Mouse (Mus musculus): ENCODE measurements around the gene Ccnj. TPM values are rescaled to one million over a fixed set of nuclear protein-coding genes. Genes with fewer than 3 reads are reported as not detected.

The Ccnj gene
- total and polyA plus RNA-seq, 2 experiments, result 1.1 to 3.1 TPM

DNA sequence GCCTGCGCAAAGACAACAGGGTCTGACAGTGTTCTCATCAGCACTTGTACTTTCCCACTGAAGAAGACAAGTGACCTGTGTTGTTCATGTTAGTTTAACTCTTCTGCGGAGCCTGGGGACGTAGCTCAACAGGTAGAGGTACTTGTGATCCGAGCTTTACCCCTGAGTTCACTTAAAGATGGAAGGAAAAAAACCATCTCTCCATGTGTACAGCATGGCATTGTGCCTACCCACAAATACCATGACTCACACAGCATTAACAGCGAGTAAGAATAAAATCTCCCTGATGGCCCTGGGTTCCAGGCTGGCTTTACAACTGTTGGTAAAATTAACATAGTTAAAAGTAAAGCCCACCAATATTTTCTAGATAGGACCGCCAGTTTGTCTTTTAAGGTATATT lies 3.4 kb downstream of the Ccnj start:
- TF ChIP-seq CTCF (IDR thresholded peaks at IDR 0.05; ENCODE audit: low read depth, low read length), result no peak
- no peak for TF ChIP-seq POLR2A (IDR thresholded peaks at IDR 0.05; ENCODE audit: extremely low read depth, insufficient read depth, low read length)
- 95% methylated on average over 6 of the region's 6 CpGs for WGBS
- no peak overlapping the region for H3K27ac ChIP-seq (replicated peaks; ENCODE audit: insufficient read depth, low read depth, low read length)
- no peak for DNase-seq (ENCODE audit: extremely low read depth, low read depth, low spot score)
- peaks cover 20% of the 10 kb centered on the region for H3K36me3 ChIP-seq (ENCODE audit: control insufficient read depth, insufficient read depth, low read length)
- peaks cover 3% of the 10 kb centered on the region; the same call in 1 of the 2 replicates for H3K79me2 ChIP-seq (ENCODE audit: control insufficient read depth, insufficient read depth, low read length)
- H3K4me1 ChIP-seq (ENCODE audit: control insufficient read depth, insufficient read depth, low read length), result peaks cover 3% of the 10 kb centered on the region; the same call in 1 of the 2 replicates
- H3K4me3 ChIP-seq (ENCODE audit: insufficient read depth, low read depth, low read length), result no peak overlapping the region
- no peaks in the 10 kb centered on the region for H3K27me3 ChIP-seq (ENCODE audit: control insufficient read depth, insufficient read depth, low read length)
- H3K9ac ChIP-seq (ENCODE audit: low read depth, low read length), result no peak overlapping the region

DNA sequence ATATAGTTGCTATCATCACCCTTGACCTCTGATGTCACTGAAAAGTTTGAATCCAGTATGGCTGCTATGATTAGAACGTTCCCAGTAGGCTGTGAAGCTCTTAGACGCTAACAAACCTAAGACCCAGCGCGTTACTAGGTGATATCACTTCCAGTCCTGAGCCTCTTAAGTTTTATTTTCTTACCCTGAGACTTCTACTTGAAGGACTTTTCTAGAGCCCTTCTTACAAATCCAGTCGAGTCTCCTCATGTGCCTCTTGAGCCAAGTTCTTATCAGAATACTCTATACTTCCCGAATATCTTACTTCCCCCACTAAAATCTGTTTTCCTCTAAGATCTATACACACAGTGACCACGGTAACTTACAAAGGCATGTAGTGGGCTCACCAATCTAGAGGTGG lies 7.1 kb downstream of the Ccnj start:
- DNase-seq (ENCODE audit: extremely low read depth, low read depth, low spot score), result no peak
- no peak overlapping the region for H3K9ac ChIP-seq (ENCODE audit: low read depth, low read length)
- no peak overlapping the region for H3K4me3 ChIP-seq (ENCODE audit: insufficient read depth, low read depth, low read length)
- TF ChIP-seq CTCF (IDR thresholded peaks at IDR 0.05; ENCODE audit: low read depth, low read length), result no peak
- TF ChIP-seq POLR2A (IDR thresholded peaks at IDR 0.05; ENCODE audit: extremely low read depth, insufficient read depth, low read length), result no peak
- 85% methylated on average over 7 of the region's 7 CpGs for WGBS
- no peak overlapping the region for H3K27ac ChIP-seq (replicated peaks; ENCODE audit: insufficient read depth, low read depth, low read length)
- H3K4me1 ChIP-seq (ENCODE audit: control insufficient read depth, insufficient read depth, low read length), result no peaks in the 10 kb centered on the region
- H3K36me3 ChIP-seq (ENCODE audit: control insufficient read depth, insufficient read depth, low read length), result peaks cover 22% of the 10 kb centered on the region
- no peaks in the 10 kb centered on the region for H3K27me3 ChIP-seq (ENCODE audit: control insufficient read depth, insufficient read depth, low read length)
- no peaks in the 10 kb centered on the region; the same call in 1 of the 2 replicates for H3K79me2 ChIP-seq (ENCODE audit: control insufficient read depth, insufficient read depth, low read length)

DNA sequence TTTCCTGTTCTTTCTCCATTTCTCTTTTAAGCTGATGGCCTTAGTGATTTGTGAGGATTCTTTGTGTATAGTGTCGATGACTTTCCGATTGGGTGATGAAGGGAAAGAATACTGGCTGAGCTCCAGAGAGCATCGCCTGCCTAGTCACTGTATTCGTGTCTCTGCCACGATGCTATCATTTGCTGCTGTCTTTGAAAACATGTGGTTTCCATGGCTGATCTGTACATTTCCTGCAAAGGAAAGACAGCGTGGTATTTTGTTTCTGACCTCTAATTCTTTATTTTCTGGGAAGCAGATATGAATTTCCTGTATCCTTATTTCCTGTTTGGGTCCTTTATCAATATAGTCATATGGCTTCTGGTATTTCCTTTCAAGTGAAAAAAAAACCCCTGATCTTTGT lies 9.2 kb downstream of the Ccnj start:
- WGBS, result 80% methylated on average over 6 of the region's 6 CpGs
- H3K27ac ChIP-seq (replicated peaks; ENCODE audit: insufficient read depth, low read depth, low read length), result no peak overlapping the region
- no peak overlapping the region for H3K4me3 ChIP-seq (ENCODE audit: insufficient read depth, low read depth, low read length)
- H3K4me1 ChIP-seq (ENCODE audit: control insufficient read depth, insufficient read depth, low read length), result no peaks in the 10 kb centered on the region
- H3K9ac ChIP-seq (ENCODE audit: low read depth, low read length), result no peak overlapping the region
- TF ChIP-seq CTCF (IDR thresholded peaks at IDR 0.05; ENCODE audit: low read depth, low read length) (no peak), POLR2A (IDR thresholded peaks at IDR 0.05; ENCODE audit: extremely low read depth, insufficient read depth, low read length) (no peak)
- H3K79me2 ChIP-seq (ENCODE audit: control insufficient read depth, insufficient read depth, low read length), result no peaks in the 10 kb centered on the region; the same call in 1 of the 2 replicates
- H3K36me3 ChIP-seq (ENCODE audit: control insufficient read depth, insufficient read depth, low read length), result peaks cover 27% of the 10 kb centered on the region
- no peaks in the 10 kb centered on the region for H3K27me3 ChIP-seq (ENCODE audit: control insufficient read depth, insufficient read depth, low read length)
- DNase-seq (ENCODE audit: extremely low read depth, low read depth, low spot score), result peak; percentile 6

DNA sequence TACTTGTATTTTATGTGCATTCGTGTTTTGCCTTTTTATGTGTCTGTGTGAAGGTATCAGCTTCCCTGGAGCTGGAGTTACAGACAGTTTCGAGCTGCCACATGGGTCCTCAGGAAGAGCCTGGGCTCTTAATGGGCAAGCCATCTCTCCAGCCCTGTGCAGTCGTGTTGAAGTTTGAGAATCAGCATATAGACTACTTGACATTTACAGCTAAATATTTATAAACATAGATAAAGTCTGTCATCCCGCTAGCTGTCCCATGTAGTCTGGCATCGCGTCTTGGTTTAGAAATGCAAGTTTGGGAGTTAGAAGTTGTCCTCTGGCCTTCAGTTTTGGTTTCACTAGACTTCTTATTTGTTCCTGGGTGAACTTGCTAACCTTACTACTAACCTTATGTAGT lies 10.0 kb downstream of the Ccnj start:
- no peak overlapping the region; the same call in 1 of the 2 replicates for H3K27ac ChIP-seq (replicated peaks; ENCODE audit: insufficient read depth, low read depth, low read length)
- H3K79me2 ChIP-seq (ENCODE audit: control insufficient read depth, insufficient read depth, low read length), result no peaks in the 10 kb centered on the region; the same call in 1 of the 2 replicates
- 84% methylated on average over 6 of the region's 6 CpGs for WGBS
- H3K27me3 ChIP-seq (ENCODE audit: control insufficient read depth, insufficient read depth, low read length), result no peaks in the 10 kb centered on the region
- no peaks in the 10 kb centered on the region for H3K4me1 ChIP-seq (ENCODE audit: control insufficient read depth, insufficient read depth, low read length)
- TF ChIP-seq POLR2A (IDR thresholded peaks at IDR 0.05; ENCODE audit: extremely low read depth, insufficient read depth, low read length), result no peak
- TF ChIP-seq CTCF (IDR thresholded peaks at IDR 0.05; ENCODE audit: low read depth, low read length), result no peak
- H3K4me3 ChIP-seq (ENCODE audit: insufficient read depth, low read depth, low read length), result no peak overlapping the region
- DNase-seq (ENCODE audit: extremely low read depth, low read depth, low spot score), result no peak
- H3K9ac ChIP-seq (ENCODE audit: low read depth, low read length), result no peak overlapping the region
- H3K36me3 ChIP-seq (ENCODE audit: control insufficient read depth, insufficient read depth, low read length), result peaks cover 29% of the 10 kb centered on the region

DNA sequence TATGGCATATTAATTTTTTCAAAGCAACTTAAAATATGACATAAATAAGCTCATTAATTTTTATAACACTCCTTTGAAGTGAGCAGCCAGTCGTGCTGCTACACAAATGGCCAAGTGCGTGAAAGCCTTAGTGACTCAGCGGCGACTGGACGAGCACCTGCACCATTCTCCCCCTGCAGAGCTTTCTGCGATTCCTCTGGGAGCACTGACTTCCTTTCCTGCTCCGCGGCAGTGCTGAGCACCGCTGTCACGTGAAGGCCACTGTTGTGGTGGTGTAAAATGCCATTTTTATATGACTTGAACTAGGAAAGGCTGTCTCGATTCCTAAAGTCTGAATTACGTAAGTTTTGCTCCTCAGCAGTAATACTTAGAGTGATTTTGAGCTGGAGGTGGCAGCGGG lies 10.5 kb downstream of the Ccnj start:
- no peak for DNase-seq (ENCODE audit: extremely low read depth, low read depth, low spot score)
- 86% methylated on average over 13 of the region's 13 CpGs for WGBS
- Histone ChIP-seq H3K79me2 (ENCODE audit: control insufficient read depth, insufficient read depth, low read length) (no peaks in the 10 kb centered on the region; the same call in 1 of the 2 replicates), H3K36me3 (ENCODE audit: control insufficient read depth, insufficient read depth, low read length) (peaks cover 30% of the 10 kb centered on the region), H3K27ac (replicated peaks; ENCODE audit: insufficient read depth, low read depth, low read length) (no peak overlapping the region), H3K27me3 (ENCODE audit: control insufficient read depth, insufficient read depth, low read length) (no peaks in the 10 kb centered on the region), H3K4me3 (ENCODE audit: insufficient read depth, low read depth, low read length) (no peak overlapping the region), H3K9ac (ENCODE audit: low read depth, low read length) (no peak overlapping the region), H3K4me1 (ENCODE audit: control insufficient read depth, insufficient read depth, low read length) (no peaks in the 10 kb centered on the region)
- TF ChIP-seq POLR2A (IDR thresholded peaks at IDR 0.05; ENCODE audit: extremely low read depth, insufficient read depth, low read length), result no peak
- no peak for TF ChIP-seq CTCF (IDR thresholded peaks at IDR 0.05; ENCODE audit: low read depth, low read length)

DNA sequence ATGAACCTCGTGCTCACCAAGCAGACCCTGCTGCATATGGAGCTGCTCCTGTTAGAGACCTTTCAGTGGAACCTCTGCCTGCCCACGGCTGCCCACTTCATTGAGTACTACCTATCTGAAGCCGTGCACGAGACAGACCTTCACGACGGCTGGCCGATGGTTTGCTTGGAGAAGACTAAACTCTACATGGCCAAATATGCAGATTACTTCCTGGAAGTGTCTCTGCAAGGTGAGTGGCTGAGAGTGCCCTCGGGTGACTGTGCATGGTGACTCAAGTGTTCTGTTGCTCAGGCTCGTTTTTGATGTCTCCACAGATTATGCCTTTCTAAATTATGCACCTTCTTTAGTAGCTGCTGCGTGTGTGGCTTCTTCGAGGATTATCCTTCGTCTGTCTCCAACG lies 13.7 kb downstream of the Ccnj start:
- WGBS, result 93% methylated on average over 13 of the region's 13 CpGs
- Histone ChIP-seq H3K79me2 (ENCODE audit: control insufficient read depth, insufficient read depth, low read length) (no peaks in the 10 kb centered on the region; the same call in 1 of the 2 replicates), H3K4me1 (ENCODE audit: control insufficient read depth, insufficient read depth, low read length) (no peaks in the 10 kb centered on the region), H3K9ac (ENCODE audit: low read depth, low read length) (no peak overlapping the region), H3K27ac (replicated peaks; ENCODE audit: insufficient read depth, low read depth, low read length) (no peak overlapping the region), H3K27me3 (ENCODE audit: control insufficient read depth, insufficient read depth, low read length) (no peaks in the 10 kb centered on the region), H3K36me3 (ENCODE audit: control insufficient read depth, insufficient read depth, low read length) (peaks cover 20% of the 10 kb centered on the region; the same call in 1 of the 2 replicates), H3K4me3 (ENCODE audit: insufficient read depth, low read depth, low read length) (no peak overlapping the region)
- TF ChIP-seq POLR2A (IDR thresholded peaks at IDR 0.05; ENCODE audit: extremely low read depth, insufficient read depth, low read length), result no peak
- no peak for TF ChIP-seq CTCF (IDR thresholded peaks at IDR 0.05; ENCODE audit: low read depth, low read length)
- DNase-seq (ENCODE audit: extremely low read depth, low read depth, low spot score), result no peak
